Mouse (Mus musculus) testis, adult 2 months (tissue): Measurements from ENCODE around the gene Palld.

Experiments
- CTCF ChIP-seq: fragments of 200-500 bp; IDR thresholded peaks from 2 replicates; pipeline ENCODE4 v1.5.1; 2012; ENCODE audit warnings: low read depth, mild to moderate bottlenecking, inconsistent platforms, low read length, moderate library complexity; ENCODE audit not compliant: control insufficient read depth, insufficient read depth, insufficient replicate concordance
- POLR2A ChIP-seq: fragments of 200-500 bp; IDR thresholded peaks from 2 replicates; pipeline ENCODE4 v1.6.1; 2012; ENCODE audit warnings: low read depth, mild to moderate bottlenecking, inconsistent platforms, low read length, moderate library complexity; ENCODE audit not compliant: control insufficient read depth

GRCm38 (mm10) chr8:61585746-61586145 lies 316.7 kb downstream of the Palld start:
- no peak for TF ChIP-seq CTCF
- no peak for TF ChIP-seq POLR2A
